Mouse (Mus musculus) right cerebral cortex, adult 18-20 months (tissue): ENCODE measurements around the gene Slc26a3.

Experiments used
- DNase-seq: peaks from one replicate; pipeline ENCODE4 v3.0.0; 2022; ENCODE audit warnings: mixed read lengths

Slc26a3 gene

GRCm38 (mm10) chr12:31521371-31521770 lies 130.7 kb downstream of the Slc26a3 start:
- DNase-seq = no peak
